Mouse (Mus musculus) layer of hippocampus, postnatal 10 days (tissue): ENCODE measurements at regions not wholly inside any gene's neighbourhood (a gene's known extent, or its start where the extent isn't known, plus 50 kb on each side); places are given as distances from the start of the nearest gene placed in this dataset.

Experiments used
- DNase-seq, 2 experiments: peaks; one replicate each; pipeline ENCODE4 v3.0.0; 2021; ENCODE audit warnings: low spot score in 2 of 2

DNA sequence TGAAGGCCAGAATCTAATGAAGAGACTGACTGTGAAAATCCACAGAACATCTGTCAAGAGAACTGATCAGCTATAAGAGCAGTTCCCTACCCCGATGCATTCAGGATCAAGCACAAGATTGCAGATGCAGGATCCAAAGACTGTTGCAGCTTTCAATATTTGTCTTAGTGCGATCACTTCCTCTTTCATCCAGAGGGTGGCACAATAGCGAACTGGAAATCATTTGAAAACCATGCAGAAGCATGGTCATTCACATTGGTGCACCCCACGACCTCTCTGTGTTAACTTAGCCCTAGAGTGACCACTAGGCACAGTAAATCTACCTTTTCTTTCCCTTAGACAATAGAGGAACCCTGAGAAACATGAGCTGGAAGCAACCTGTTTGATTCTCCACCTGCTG lies 55.8 kb upstream of the Pak3 start:
- peak; percentile 20 to 37 for DNase-seq

DNA sequence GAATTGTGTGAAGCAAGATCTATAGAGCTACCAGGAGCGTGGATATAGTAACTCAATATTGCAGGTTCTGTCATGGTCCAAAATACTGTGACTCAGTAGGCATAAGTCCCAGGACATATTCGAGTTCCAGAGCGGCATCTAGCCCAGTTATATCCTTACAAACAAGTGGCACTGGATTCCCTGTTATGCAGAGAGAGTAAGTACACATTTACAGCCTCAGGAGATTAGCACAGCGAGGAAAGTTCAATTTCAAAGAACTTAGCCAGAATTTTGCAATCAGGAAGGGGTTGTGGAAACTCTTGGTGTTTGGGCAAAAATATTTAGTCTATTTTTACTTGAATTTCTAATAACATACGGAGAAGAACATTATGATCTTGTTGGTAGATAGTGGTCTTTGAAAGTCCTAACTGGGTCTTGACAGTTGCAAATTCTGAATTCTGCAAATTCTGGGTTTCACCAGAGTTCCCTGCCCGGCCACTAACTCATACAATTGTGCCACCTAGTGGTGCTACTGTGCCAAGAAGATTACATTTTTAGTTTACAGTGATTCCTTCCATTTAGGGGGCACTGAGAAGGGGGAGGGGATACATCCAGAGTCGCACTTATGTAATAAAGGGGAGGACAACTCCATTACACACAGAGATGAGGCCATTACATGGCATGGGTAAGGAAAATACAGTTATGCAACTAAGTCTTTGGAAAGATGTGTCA lies 54.7 kb upstream of the Chrdl1 start:
- DNase-seq = peak; percentile 13 to 18

DNA sequence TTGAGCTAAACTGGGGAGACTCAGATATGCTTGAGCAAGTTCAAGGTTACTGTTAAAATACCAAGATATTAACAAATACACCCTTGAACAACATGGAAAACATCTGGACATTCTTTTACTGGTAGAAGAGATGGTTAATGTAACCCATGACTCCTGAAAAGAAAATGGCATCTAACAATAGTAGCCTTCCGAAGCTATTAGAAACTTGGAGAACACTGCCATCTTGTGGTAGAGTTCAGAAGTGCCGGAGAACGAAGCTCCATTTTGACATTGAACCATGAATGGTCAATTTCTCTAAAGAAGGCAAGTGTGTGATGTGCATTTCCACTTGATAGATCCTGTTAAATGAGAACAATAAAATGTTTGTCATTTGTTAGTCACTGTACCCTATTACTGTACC lies 50.5 kb upstream of the Chrdl1 start:
- peak; percentile 57 to 60 for DNase-seq
